Mouse (Mus musculus) small intestine, adult 2 months (tissue): ENCODE measurements around the gene Fam102a.

ENCODE experiments used
- CTCF ChIP-seq: fragments of 200-500 bp; IDR thresholded peaks from 2 replicates; pipeline ENCODE4 v1.5.1; 2012; ENCODE audit warnings: low read depth, mild to moderate bottlenecking, control low read depth, inconsistent platforms, low read length, moderate library complexity, mixed read lengths; ENCODE audit not compliant: insufficient replicate concordance, insufficient read length; ENCODE audit errors: extremely low read depth
- POLR2A ChIP-seq: fragments of 200-500 bp; IDR thresholded peaks from 2 replicates; pipeline ENCODE4 v1.6.1; 2012; ENCODE audit warnings: low read depth, mild to moderate bottlenecking, control low read depth, inconsistent platforms, low read length, moderate library complexity

- TF ChIP-seq CTCF (no peak), POLR2A (no peak)
Measured at GRCm38 (mm10) chr2:32499365-32499764, 35.8 kb upstream of the Fam102a start.
